Mouse (Mus musculus): ENCODE results near the gene Emc4. TPM values are rescaled to one million over a fixed set of nuclear protein-coding genes. Genes with fewer than 3 reads are reported as not detected.

The Emc4 gene
- polyA plus RNA-seq, 1 experiment from 2014 or later = 109 TPM

- H3K4me3 ChIP-seq = no peak overlapping the region
- WGBS = 84% methylated on average over 11 of the region's 11 CpGs
- no peaks in the 10 kb centered on the region for H3K4me1 ChIP-seq
- H3K27me3 ChIP-seq = no peaks in the 10 kb centered on the region
- no peak overlapping the region for H3K27ac ChIP-seq
- ATAC-seq (ENCODE audit: low FRiP score) = no peak
- H3K36me3 ChIP-seq = no peaks in the 10 kb centered on the region
- no peak overlapping the region for H3K4me2 ChIP-seq (replicated peaks)
- H3K9ac ChIP-seq = no peak overlapping the region
- no peaks in the 10 kb centered on the region for H3K9me3 ChIP-seq (replicated peaks)
Measured at GRCm38 (mm10) chr2:112328069-112328777, 39.6 kb downstream of the Emc4 start.

GRCm38 (mm10) chr2:112318905-112319304, 48.9 kb downstream of the Emc4 start:
- no peak overlapping the region for H3K27ac ChIP-seq
- no peak overlapping the region for H3K9ac ChIP-seq
- no peaks in the 10 kb centered on the region for H3K36me3 ChIP-seq
- H3K4me2 ChIP-seq (replicated peaks) = no peak overlapping the region
- no peaks in the 10 kb centered on the region for H3K27me3 ChIP-seq
- 88% methylated on average over 7 of the region's 7 CpGs for WGBS
- H3K4me3 ChIP-seq = no peak overlapping the region
- no peaks in the 10 kb centered on the region for H3K4me1 ChIP-seq
- no peak for ATAC-seq (ENCODE audit: low FRiP score)
- H3K9me3 ChIP-seq (replicated peaks) = no peaks in the 10 kb centered on the region

- 91% methylated on average over 2 of the region's 2 CpGs for WGBS
- H3K9me3 ChIP-seq (replicated peaks) = no peaks in the 10 kb centered on the region
- no peak for ATAC-seq (ENCODE audit: low FRiP score)
- H3K9ac ChIP-seq = no peak overlapping the region
- no peaks in the 10 kb centered on the region for H3K36me3 ChIP-seq
- H3K4me3 ChIP-seq = no peak overlapping the region
- no peak overlapping the region for H3K4me2 ChIP-seq (replicated peaks)
- H3K4me1 ChIP-seq = no peaks in the 10 kb centered on the region
- no peaks in the 10 kb centered on the region for H3K27me3 ChIP-seq
- H3K27ac ChIP-seq = no peak overlapping the region
Measured at GRCm38 (mm10) chr2:112318227-112318626, 49.6 kb downstream of the Emc4 start.

- Histone ChIP-seq H3K4me2 (replicated peaks) (no peak overlapping the region), H3K36me3 (no peaks in the 10 kb centered on the region), H3K27me3 (no peaks in the 10 kb centered on the region), H3K4me3 (no peak overlapping the region), H3K9ac (no peak overlapping the region), H3K9me3 (replicated peaks) (no peaks in the 10 kb centered on the region), H3K4me1 (no peaks in the 10 kb centered on the region), H3K27ac (no peak overlapping the region)
- no peak for ATAC-seq (ENCODE audit: low FRiP score)
- 85% methylated on average over 7 of the region's 7 CpGs for WGBS
Measured at GRCm38 (mm10) chr2:112315638-112316037, 52.2 kb downstream of the Emc4 start.

Other genes with a start within 250 kb of the Emc4 start
- gene Olfr1316, start 233.1 kb downstream of the Emc4 start, polyA plus RNA-seq (2016; fragmentation: Nextera tagmentation; extraction: Ambion mirVana) = not detected in 2 replicates
- gene Olfr1317, start 227.7 kb downstream of the Emc4 start, polyA plus RNA-seq (2016; fragmentation: Nextera tagmentation; extraction: Ambion mirVana) = not detected in 2 replicates
- not detected in 2 replicates for gene Olfr1318, start 213.8 kb downstream of the Emc4 start, polyA plus RNA-seq (2016; fragmentation: Nextera tagmentation; extraction: Ambion mirVana)
- 12.1 and 15.5 TPM in 2 replicates for gene Lpcat4, start 128.6 kb downstream of the Emc4 start, polyA plus RNA-seq (2016; fragmentation: Nextera tagmentation; extraction: Ambion mirVana)
- gene Nutm1, start 108.7 kb downstream of the Emc4 start, polyA plus RNA-seq (2016; fragmentation: Nextera tagmentation; extraction: Ambion mirVana) = 0.05 and 0.09 TPM in 2 replicates
- gene Nop10, start 106.1 kb downstream of the Emc4 start, polyA plus RNA-seq (2016; fragmentation: Nextera tagmentation; extraction: Ambion mirVana) = 118 and 127 TPM in 2 replicates
- gene Slc12a6, start 102.2 kb downstream of the Emc4 start, polyA plus RNA-seq (2016; fragmentation: Nextera tagmentation; extraction: Ambion mirVana) = 20.4 and 21.1 TPM in 2 replicates
- not detected in 2 replicates for gene Gm21985, start 101.7 kb downstream of the Emc4 start, polyA plus RNA-seq (2016; fragmentation: Nextera tagmentation; extraction: Ambion mirVana)
- 43.3 and 48.4 TPM in 2 replicates for gene Katnbl1, start 11.2 kb upstream of the Emc4 start, polyA plus RNA-seq (2016; fragmentation: Nextera tagmentation; extraction: Ambion mirVana)
- 13.4 and 13.8 TPM in 2 replicates for gene Emc7, start 87.0 kb upstream of the Emc4 start, polyA plus RNA-seq (2016; fragmentation: Nextera tagmentation; extraction: Ambion mirVana)
- gene Chrm5, start 112.7 kb upstream of the Emc4 start, polyA plus RNA-seq (2016; fragmentation: Nextera tagmentation; extraction: Ambion mirVana) = 0.13 and 0.23 TPM in 2 replicates
- gene Aven, start 124.9 kb upstream of the Emc4 start, polyA plus RNA-seq (2016; fragmentation: Nextera tagmentation; extraction: Ambion mirVana) = 6.5 and 7.9 TPM in 2 replicates